ENCODE assay signal across 21 mouse cellular contexts in the genomic region with DNA sequence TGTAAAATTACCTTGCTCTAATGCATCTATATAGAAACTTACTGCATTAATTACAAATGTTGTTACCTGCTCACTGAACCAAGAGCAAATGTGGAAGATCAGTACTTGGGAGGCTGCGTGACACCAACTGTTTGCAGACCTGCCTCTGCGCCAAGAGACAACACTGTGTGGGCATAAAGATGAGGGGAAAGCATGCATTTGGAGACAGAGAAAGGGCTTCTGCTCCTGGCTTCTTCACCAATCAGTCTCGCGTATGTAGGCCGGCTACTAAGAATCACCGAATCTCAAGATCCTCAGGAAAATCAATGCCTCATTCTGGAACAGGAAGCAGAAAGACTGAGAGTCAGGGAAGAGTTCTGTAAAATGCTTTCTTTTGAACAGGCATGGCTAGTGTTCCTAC.
"Had no signal": no experiment of that assay in that cellular context is flagged by ENCODE, and none has a peak within 500 bp of the region (broad histone marks: within the 10 kb centered on the region; RNA-seq: fewer than 3 reads in every experiment).

No protein-coding gene starts in this region.

- ATAC-seq: intestine, postnatal 0 days; liver, embryonic 12.5 days; midbrain, embryonic 13.5 days; midbrain, embryonic 16.5 days had no signal

- H3K4me1 ChIP-seq: limb, embryonic 13.5 days; liver, embryonic 12.5 days; liver, embryonic 15.5 days; lung, embryonic 15.5 days; megakaryocyte, embryonic 14.5 days; midbrain, embryonic 10.5 days; midbrain, embryonic 13.5 days; neural tube, embryonic 13.5 days had no signal

- DNase-seq: kidney, adult 2 months; kidney, postnatal 25 days; liver; lung, adult 18-20 months; lung, postnatal 10 days; lung, postnatal 36 days; thymus, postnatal 25 days had no signal

- H3K4me3 ChIP-seq: limb, embryonic 10.5 days; limb, embryonic 13.5 days; liver, embryonic 12.5 days; liver, embryonic 15.5 days; lung, embryonic 15.5 days; megakaryocyte, embryonic 14.5 days; midbrain, embryonic 10.5 days; midbrain, embryonic 13.5 days; myocyte; neural tube, embryonic 13.5 days had no signal

- H3K36me3 ChIP-seq: limb, embryonic 10.5 days; limb, embryonic 13.5 days; liver, embryonic 12.5 days; liver, embryonic 15.5 days; lung, embryonic 15.5 days; midbrain, embryonic 10.5 days; midbrain, embryonic 13.5 days; neural tube, embryonic 13.5 days had no signal

- H3K27ac ChIP-seq: kidney, postnatal 0 days; limb, embryonic 10.5 days; limb, embryonic 13.5 days; liver, embryonic 12.5 days; liver, embryonic 15.5 days; lung, embryonic 15.5 days; midbrain, embryonic 10.5 days; midbrain, embryonic 13.5 days; neural tube, embryonic 13.5 days; stomach, postnatal 0 days had no signal

- H3K4me2 ChIP-seq: limb, embryonic 13.5 days; liver, embryonic 12.5 days; liver, embryonic 15.5 days; lung, embryonic 15.5 days; midbrain, embryonic 13.5 days; neural tube, embryonic 13.5 days had no signal

- H3K9ac ChIP-seq: limb, embryonic 13.5 days; liver, embryonic 12.5 days; liver, embryonic 15.5 days; lung, embryonic 15.5 days; midbrain, embryonic 13.5 days; neural tube, embryonic 13.5 days had no signal

- H3K27me3 ChIP-seq: limb, embryonic 13.5 days; liver, embryonic 12.5 days; liver, embryonic 15.5 days; lung, embryonic 15.5 days; megakaryocyte, embryonic 14.5 days; midbrain, embryonic 13.5 days; neural tube, embryonic 13.5 days had no signal

- H3K9me3 ChIP-seq: limb, embryonic 10.5 days; limb, embryonic 13.5 days; liver, embryonic 12.5 days; liver, embryonic 15.5 days; lung, embryonic 15.5 days; megakaryocyte, embryonic 14.5 days; midbrain, embryonic 10.5 days; midbrain, embryonic 13.5 days; neural tube, embryonic 13.5 days had no signal
